ENCODE assay signal across 8 mouse cellular contexts in the genomic region with DNA sequence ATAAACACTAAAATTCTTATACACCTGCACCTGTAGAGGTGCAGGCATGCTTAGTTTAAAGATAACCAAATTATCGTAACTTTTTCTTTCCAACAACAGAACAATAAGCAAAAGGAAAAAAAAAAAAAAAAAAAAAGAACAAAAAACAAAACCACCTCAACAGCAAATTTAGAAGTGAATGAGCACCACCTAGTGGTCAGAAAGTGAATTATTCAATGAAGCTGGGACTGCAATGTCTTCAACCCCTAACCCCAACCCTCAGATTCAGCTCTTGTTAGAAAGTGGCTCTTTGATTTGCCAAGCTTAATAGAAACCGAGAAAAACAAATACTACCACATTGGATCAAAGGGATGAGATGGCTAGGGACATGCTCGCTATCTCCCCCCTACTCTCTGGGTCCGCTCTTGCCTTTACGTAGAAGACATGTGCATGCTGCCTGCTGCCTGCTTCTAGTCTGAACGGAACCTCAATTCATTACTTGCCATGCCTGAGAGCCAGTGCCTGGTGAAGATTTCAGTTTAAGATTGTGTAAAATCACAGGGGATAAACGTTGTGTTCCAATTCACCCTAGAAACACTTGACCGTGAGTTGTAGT.
DNase-seq lines count a peak whose midpoint lies in the region; ATAC-seq lines count a peak whose summit lies in the region.

No protein-coding gene starts in this region.

- no peaks in the 10 kb centered on the region for H3K9me3 ChIP-seq in neural tube, embryonic 15.5 days (replicated peaks)

- no peak overlapping the region for H3K9ac ChIP-seq in neural tube, embryonic 15.5 days (replicated peaks)

- peaks cover 3% of the 10 kb centered on the region; the same call in 1 of the 2 replicates for H3K4me1 ChIP-seq in neural tube, embryonic 15.5 days

- no peak for DNase-seq in frontal cortex, postnatal 10 days (ENCODE audit: low spot score in 2 of 2)
- peak; percentile 24 for DNase-seq in neural tube, embryonic 10.5 days (ENCODE audit: extremely low spot score, low spot score)
- peak; percentile 21 for DNase-seq in c-Kit-positive CD71-positive TER-119-negative erythroid progenitor cells, embryonic 14.5 days (ENCODE audit: low read depth)
- peak; percentile 33 for DNase-seq in induced T-regulatory cell, adult 2 months (ENCODE audit: low read depth)
- peak; percentile 61 for DNase-seq in retina, postnatal 7 days (ENCODE audit: low read depth, low spot score)
- no peak for DNase-seq in spleen, postnatal 10 days (ENCODE audit: low spot score in 2 of 2)

- no peak overlapping the region for H3K4me3 ChIP-seq in neural tube, embryonic 15.5 days (replicated peaks)

- no peaks in the 10 kb centered on the region for H3K36me3 ChIP-seq in neural tube, embryonic 15.5 days

- no peak overlapping the region for H3K4me2 ChIP-seq in neural tube, embryonic 15.5 days

- H3K27ac ChIP-seq in neural tube, embryonic 15.5 days (replicated peaks): no peak overlapping the region

- H3K27me3 ChIP-seq in neural tube, embryonic 15.5 days (replicated peaks): no peaks in the 10 kb centered on the region

- 54% methylated on average over 8 of the region's 8 CpGs for WGBS in neural tube, embryonic 15.5 days

- ATAC-seq in frontal cortex, adult (ENCODE audit: low TSS enrichment): peak; percentile 62
- no peak for ATAC-seq in neural tube, embryonic 15.5 days (ENCODE audit: low FRiP score)

Comparison
In these comparisons a context has a peak if more than half of its experiments do, and no peak if none do; other contexts are left out.
1. DNase-seq: peak in neural tube, embryonic 10.5 days (single experiment), c-Kit-positive CD71-positive TER-119-negative erythroid progenitor cells, embryonic 14.5 days (single experiment), induced T-regulatory cell, adult 2 months (single experiment) and retina, postnatal 7 days (single experiment); none in frontal cortex, postnatal 10 days (0 of 2) and spleen, postnatal 10 days (0 of 2).